Mouse (Mus musculus): Measurements from ENCODE around the gene Rgsl1. TPM values are rescaled to one million over a fixed set of nuclear protein-coding genes. Genes with fewer than 3 reads are reported as not detected.

Gene Rgsl1
- polyA plus RNA-seq, 1 experiment: not detected

DNA sequence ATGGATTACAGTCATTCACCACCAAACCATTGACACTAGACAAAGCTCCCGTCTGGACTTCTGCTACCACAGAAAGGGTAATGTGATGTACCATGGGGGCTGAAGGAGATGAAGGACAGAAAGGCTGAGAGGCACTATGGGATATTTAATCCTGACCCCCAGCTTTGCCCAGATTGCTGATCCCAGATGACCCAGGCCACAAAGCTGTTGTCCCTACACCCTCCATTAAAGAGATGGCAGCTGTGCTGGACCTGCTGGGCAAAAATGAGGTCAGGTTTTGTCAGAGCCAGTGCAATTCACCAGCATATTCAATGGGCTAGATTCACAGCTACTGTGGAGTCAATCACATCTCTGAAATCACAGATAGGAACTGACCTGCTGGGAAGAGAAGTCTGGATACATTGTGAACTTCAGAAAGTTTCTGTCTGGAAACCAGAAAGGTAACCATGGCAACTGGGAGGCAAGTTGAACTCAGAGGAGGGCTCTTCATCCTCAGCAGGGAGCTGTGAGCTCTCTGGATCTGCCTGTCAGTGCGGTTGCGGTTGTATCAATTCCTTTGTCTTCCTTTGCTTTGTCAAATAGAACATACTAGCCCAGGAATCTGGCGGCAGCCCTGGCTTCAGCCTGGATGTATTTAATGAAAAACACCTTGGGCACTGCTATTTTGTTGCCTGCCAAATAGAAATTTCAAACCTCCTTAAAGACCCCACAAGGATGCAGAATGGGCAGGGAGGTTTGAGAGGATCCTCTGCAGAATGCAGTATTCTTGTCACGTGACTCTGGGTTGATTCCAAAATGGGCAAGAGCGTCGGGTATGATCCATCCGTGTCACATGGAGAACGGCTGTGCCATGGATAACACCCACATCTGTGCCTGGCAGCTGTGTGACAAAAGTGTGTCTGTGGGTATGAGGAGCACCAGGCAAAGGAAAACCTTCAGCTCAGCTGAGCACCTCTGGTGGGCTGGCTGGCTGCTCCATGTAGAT lies 106.5 kb downstream of the Rgsl1 start:
- no peaks in the 10 kb centered on the region for H3K79me2 ChIP-seq (ENCODE audit: control insufficient read depth, insufficient read depth)
- no peaks in the 10 kb centered on the region for H3K27me3 ChIP-seq (ENCODE audit: control insufficient read depth, insufficient read depth, insufficient read length)
- no peaks in the 10 kb centered on the region for H3K79me3 ChIP-seq (ENCODE audit: low read depth)
- H3K36me3 ChIP-seq (ENCODE audit: control insufficient read depth, insufficient read depth): no peaks in the 10 kb centered on the region
- H3ac ChIP-seq (ENCODE audit: control insufficient read depth, insufficient read length, low read depth): no peak overlapping the region
- no peak overlapping the region for H3K4me3 ChIP-seq (ENCODE audit: insufficient read depth, poor library complexity, severe bottlenecking)
- TF ChIP-seq CEBPB (IDR thresholded peaks at IDR 0.05; ENCODE audit: low read depth) (no peak), USF1 (IDR thresholded peaks at IDR 0.05; ENCODE audit: low read depth) (no peak), MYOG (IDR thresholded peaks at IDR 0.05; ENCODE audit: control insufficient read depth, extremely low read depth, insufficient read length) (no peak), CTCF (IDR thresholded peaks at IDR 0.05; ENCODE audit: control insufficient read depth, insufficient read depth, insufficient read length) (no peak), MYOD1 (IDR thresholded peaks at IDR 0.05; ENCODE audit: control insufficient read depth, insufficient read length, low read depth) (no peak), FOSL1 (IDR thresholded peaks at IDR 0.05; ENCODE audit: insufficient read depth, low read length, poor library complexity, severe bottlenecking) (no peak), MAX (IDR thresholded peaks at IDR 0.05) (no peak)

DNA sequence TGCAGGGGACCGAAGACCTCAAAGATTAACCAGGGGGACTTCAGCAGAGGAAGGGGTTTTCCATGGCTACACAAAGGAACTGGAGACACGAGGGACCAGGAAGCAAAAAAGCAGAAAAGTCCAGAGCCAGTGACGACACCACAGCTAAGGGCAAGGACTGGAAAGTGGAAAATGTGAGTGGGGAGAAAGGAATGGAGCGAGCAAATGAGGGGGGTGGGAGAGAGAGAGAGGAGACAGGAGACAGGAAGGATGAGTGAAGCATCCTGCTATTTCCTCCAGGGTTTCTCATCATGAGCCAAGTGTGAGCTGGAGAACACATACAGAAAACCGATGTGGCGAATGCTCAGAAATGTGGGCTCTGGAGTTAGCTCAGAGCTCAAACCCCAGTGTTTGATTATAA lies 107.8 kb downstream of the Rgsl1 start:
- no peak overlapping the region for H3ac ChIP-seq (ENCODE audit: control insufficient read depth, insufficient read length, low read depth)
- TF ChIP-seq MAX (IDR thresholded peaks at IDR 0.05) (no peak), USF1 (IDR thresholded peaks at IDR 0.05; ENCODE audit: low read depth) (no peak), MYOD1 (IDR thresholded peaks at IDR 0.05; ENCODE audit: control insufficient read depth, insufficient read length, low read depth) (no peak), CTCF (IDR thresholded peaks at IDR 0.05; ENCODE audit: control insufficient read depth, insufficient read depth, insufficient read length) (no peak), CEBPB (IDR thresholded peaks at IDR 0.05; ENCODE audit: low read depth) (no peak), MYOG (IDR thresholded peaks at IDR 0.05; ENCODE audit: control insufficient read depth, extremely low read depth, insufficient read length) (no peak), FOSL1 (IDR thresholded peaks at IDR 0.05; ENCODE audit: insufficient read depth, low read length, poor library complexity, severe bottlenecking) (no peak)
- H3K79me3 ChIP-seq (ENCODE audit: low read depth): no peaks in the 10 kb centered on the region
- no peaks in the 10 kb centered on the region for H3K27me3 ChIP-seq (ENCODE audit: control insufficient read depth, insufficient read depth, insufficient read length)
- H3K4me3 ChIP-seq (ENCODE audit: insufficient read depth, poor library complexity, severe bottlenecking): no peak overlapping the region
- H3K36me3 ChIP-seq (ENCODE audit: control insufficient read depth, insufficient read depth): no peaks in the 10 kb centered on the region
- no peaks in the 10 kb centered on the region for H3K79me2 ChIP-seq (ENCODE audit: control insufficient read depth, insufficient read depth)

DNA sequence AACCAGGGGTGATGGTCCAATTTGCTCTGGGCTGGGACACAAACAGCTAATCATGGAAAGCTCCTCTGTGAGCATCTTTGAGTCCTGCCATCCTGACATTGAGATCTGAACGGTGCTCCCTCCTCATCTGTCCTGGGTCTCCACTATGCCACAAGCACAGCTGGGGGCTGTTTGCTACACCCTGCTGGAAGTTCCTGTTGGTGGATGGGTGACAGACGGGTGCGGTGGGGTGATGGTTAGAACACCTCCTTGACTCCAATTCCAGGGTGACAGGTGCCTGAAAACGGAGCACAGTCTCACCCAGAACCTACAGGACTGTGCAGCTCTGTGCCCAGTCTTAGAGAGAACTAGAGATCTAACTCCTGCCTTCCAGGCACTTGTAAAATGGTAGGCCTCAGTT lies 109.1 kb downstream of the Rgsl1 start:
- no peaks in the 10 kb centered on the region for H3K79me2 ChIP-seq (ENCODE audit: control insufficient read depth, insufficient read depth)
- no peaks in the 10 kb centered on the region for H3K79me3 ChIP-seq (ENCODE audit: low read depth)
- H3K27me3 ChIP-seq (ENCODE audit: control insufficient read depth, insufficient read depth, insufficient read length): no peaks in the 10 kb centered on the region
- no peak for TF ChIP-seq CEBPB (IDR thresholded peaks at IDR 0.05; ENCODE audit: low read depth)
- TF ChIP-seq CTCF (IDR thresholded peaks at IDR 0.05; ENCODE audit: control insufficient read depth, insufficient read depth, insufficient read length): no peak
- no peak for TF ChIP-seq MAX (IDR thresholded peaks at IDR 0.05)
- TF ChIP-seq MYOD1 (IDR thresholded peaks at IDR 0.05; ENCODE audit: control insufficient read depth, insufficient read length, low read depth): no peak
- TF ChIP-seq MYOG (IDR thresholded peaks at IDR 0.05; ENCODE audit: control insufficient read depth, extremely low read depth, insufficient read length): no peak
- TF ChIP-seq USF1 (IDR thresholded peaks at IDR 0.05; ENCODE audit: low read depth): no peak
- no peak for TF ChIP-seq FOSL1 (IDR thresholded peaks at IDR 0.05; ENCODE audit: insufficient read depth, low read length, poor library complexity, severe bottlenecking)
- H3K36me3 ChIP-seq (ENCODE audit: control insufficient read depth, insufficient read depth): no peaks in the 10 kb centered on the region
- no peak overlapping the region for H3ac ChIP-seq (ENCODE audit: control insufficient read depth, insufficient read length, low read depth)
- no peak overlapping the region for H3K4me3 ChIP-seq (ENCODE audit: insufficient read depth, poor library complexity, severe bottlenecking)

DNA sequence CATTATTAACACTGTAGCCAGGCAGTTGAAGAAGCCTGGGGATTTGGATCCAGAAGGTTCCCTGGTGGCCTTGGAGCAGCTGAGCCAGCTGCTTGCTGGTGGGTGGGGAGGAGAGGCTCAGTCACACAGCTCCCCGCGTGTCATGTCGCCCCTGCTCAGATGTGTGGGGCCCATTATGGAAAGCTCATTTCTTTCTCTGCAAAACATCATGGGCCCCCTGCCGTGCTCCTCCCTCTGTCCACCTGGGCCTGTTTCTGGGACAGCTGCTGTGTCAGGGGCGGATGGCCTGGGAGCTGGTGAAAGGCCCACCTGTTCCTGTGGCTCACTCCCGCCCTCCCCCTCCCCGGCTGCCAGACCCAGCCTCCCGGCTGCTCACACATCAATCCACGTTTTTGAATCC lies 110.8 kb downstream of the Rgsl1 start:
- no peaks in the 10 kb centered on the region for H3K79me3 ChIP-seq (ENCODE audit: low read depth)
- H3K79me2 ChIP-seq (ENCODE audit: control insufficient read depth, insufficient read depth): no peaks in the 10 kb centered on the region
- H3K27me3 ChIP-seq (ENCODE audit: control insufficient read depth, insufficient read depth, insufficient read length): no peaks in the 10 kb centered on the region
- H3K36me3 ChIP-seq (ENCODE audit: control insufficient read depth, insufficient read depth): no peaks in the 10 kb centered on the region
- no peak overlapping the region for H3K4me3 ChIP-seq (ENCODE audit: insufficient read depth, poor library complexity, severe bottlenecking)
- TF ChIP-seq CEBPB (IDR thresholded peaks at IDR 0.05; ENCODE audit: low read depth) (no peak), USF1 (IDR thresholded peaks at IDR 0.05; ENCODE audit: low read depth) (no peak), MYOG (IDR thresholded peaks at IDR 0.05; ENCODE audit: control insufficient read depth, extremely low read depth, insufficient read length) (no peak), MAX (IDR thresholded peaks at IDR 0.05) (no peak), CTCF (IDR thresholded peaks at IDR 0.05; ENCODE audit: control insufficient read depth, insufficient read depth, insufficient read length) (no peak), MYOD1 (IDR thresholded peaks at IDR 0.05; ENCODE audit: control insufficient read depth, insufficient read length, low read depth) (no peak), FOSL1 (IDR thresholded peaks at IDR 0.05; ENCODE audit: insufficient read depth, low read length, poor library complexity, severe bottlenecking) (no peak)
- H3ac ChIP-seq (ENCODE audit: control insufficient read depth, insufficient read length, low read depth): no peak overlapping the region

DNA sequence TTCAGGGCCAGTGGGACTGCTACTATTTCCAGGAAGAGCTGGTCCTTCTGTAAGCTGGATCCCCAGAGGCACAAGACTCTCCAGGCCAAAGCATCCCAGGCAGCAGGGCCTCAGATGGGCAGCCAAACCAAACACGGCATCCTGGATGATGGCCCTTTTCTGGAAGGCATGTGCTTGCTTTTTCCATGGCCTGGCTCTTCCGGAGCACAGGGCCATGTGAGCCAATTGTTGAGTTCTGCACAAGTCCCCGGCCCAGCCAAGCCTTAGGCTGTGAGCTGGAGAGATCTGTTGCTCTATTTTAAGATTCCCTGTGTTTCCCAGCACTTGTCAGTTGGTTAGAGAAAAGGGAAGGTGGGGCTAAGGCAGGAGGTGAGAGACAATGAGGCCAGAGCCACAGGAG lies 113.3 kb downstream of the Rgsl1 start:
- H3K79me2 ChIP-seq (ENCODE audit: control insufficient read depth, insufficient read depth): no peaks in the 10 kb centered on the region
- H3K27me3 ChIP-seq (ENCODE audit: control insufficient read depth, insufficient read depth, insufficient read length): no peaks in the 10 kb centered on the region
- no peaks in the 10 kb centered on the region for H3K36me3 ChIP-seq (ENCODE audit: control insufficient read depth, insufficient read depth)
- H3K79me3 ChIP-seq (ENCODE audit: low read depth): no peaks in the 10 kb centered on the region
- H3ac ChIP-seq (ENCODE audit: control insufficient read depth, insufficient read length, low read depth): no peak overlapping the region
- no peak overlapping the region for H3K4me3 ChIP-seq (ENCODE audit: insufficient read depth, poor library complexity, severe bottlenecking)
- TF ChIP-seq MAX (IDR thresholded peaks at IDR 0.05) (no peak), CEBPB (IDR thresholded peaks at IDR 0.05; ENCODE audit: low read depth) (no peak), USF1 (IDR thresholded peaks at IDR 0.05; ENCODE audit: low read depth) (no peak), CTCF (IDR thresholded peaks at IDR 0.05; ENCODE audit: control insufficient read depth, insufficient read depth, insufficient read length) (no peak), MYOD1 (IDR thresholded peaks at IDR 0.05; ENCODE audit: control insufficient read depth, insufficient read length, low read depth) (no peak), MYOG (IDR thresholded peaks at IDR 0.05; ENCODE audit: control insufficient read depth, extremely low read depth, insufficient read length) (no peak), FOSL1 (IDR thresholded peaks at IDR 0.05; ENCODE audit: insufficient read depth, low read length, poor library complexity, severe bottlenecking) (no peak)
